Mouse (Mus musculus) neural tube, postnatal 0 days (tissue): ENCODE data around the gene Prdx3. TPM values are rescaled to one million over a fixed set of nuclear protein-coding genes. Genes with fewer than 3 reads are reported as not detected.

Source experiments
- polyA plus RNA-seq: library from polyadenylated mRNA; unstranded; fragments of >200 nt; fragmentation: Nextera tagmentation; extraction: Ambion mirVana; gene quantifications from 2 replicates; pipeline ENCODE4 v1.2.1, GENCODE M21; 2015

Prdx3 gene
- 135 and 148 TPM in 2 replicates for polyA plus RNA-seq

GRCm38 (mm10) chr19:60874064-60874694, at the start of gene Prdx3:
TSS of gene Prdx3 (minus strand) at chr19:60874556.

DNA sequence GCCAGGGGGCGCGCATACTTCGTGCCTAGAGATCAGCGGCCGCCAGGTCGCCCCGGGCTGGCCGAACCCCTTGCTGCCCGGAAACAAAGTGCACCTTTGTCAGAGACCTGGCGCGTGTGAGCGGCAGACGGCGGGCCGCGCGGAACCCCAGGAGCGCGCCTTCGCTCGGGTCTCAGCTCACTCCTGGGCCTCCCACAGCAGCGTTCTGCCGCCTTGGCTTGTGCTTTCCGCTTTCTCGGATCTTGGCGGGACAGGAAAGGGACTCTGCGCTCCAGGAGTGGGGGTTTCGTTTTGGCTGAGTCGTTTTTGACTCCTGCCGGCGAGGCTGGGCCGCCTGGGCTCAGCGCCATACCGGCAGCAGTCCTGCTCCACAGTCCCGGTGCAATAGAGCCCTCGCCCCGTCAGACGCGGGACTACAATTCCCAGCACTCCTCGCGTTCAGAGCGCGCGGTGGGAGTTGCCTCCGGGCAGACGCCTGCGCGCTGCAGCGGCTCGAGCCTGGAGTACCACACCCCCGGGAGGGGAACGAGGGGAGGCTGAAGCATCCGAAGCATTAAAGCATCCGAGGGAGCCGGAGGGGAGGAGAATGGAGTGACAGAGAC, 15.5 kb upstream of the Prdx3 start, which contains the start of gene Grk5:
TSS of gene Grk5 (plus strand) at position 36 of the 602 bp plus-strand sequence.

DNA sequence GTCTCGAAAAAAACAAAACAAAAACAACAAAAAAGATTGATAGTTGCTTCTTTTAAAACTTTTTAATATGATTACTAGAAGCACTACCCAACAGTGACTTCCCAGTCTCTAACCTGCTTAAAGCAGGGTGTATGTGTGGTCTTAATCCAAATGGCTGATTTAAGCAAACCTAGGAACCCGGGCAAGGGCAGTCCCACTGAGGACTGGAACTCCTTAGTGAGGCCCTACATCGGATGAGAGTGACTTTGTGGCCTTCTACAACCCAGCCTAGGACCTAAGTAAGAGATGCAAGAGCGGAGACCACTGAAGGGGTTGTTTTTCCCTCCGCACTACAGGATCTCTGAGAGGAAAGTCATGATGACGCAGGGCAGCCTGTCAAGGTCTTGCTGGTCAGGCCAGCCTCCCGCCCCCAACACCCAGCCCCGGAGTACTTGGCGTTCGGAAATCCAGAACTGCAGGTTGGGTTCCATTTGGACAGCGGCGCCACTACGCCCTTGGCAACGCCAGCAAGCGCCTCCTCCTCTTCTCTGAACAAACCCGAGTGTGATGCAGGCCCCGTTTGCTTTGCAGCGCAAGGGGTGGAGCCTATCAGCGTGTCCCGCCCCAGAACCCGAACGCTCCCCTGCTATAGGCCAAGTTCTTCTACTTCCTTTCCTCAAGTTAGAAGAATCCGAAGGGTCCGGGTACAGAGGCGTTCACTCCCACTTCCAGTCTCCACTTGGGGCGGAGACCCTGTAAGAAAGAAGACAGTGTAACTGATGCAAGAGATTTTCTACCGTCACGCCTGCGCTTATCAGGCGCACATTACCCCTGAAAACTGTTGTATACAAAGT, 13.3 kb downstream of the Prdx3 start, which contains the start of gene Sfxn4:
TSS of gene Sfxn4 (minus strand) at position 612 of the 833 bp plus-strand sequence.

Other genes with a start within 250 kb of the Prdx3 start
- gene Nanos1, start 118.6 kb downstream of the Prdx3 start, polyA plus RNA-seq = 16.6 TPM in 2 replicates
- gene Eif3a, start 83.9 kb downstream of the Prdx3 start, polyA plus RNA-seq = 81.1 and 83.9 TPM in 2 replicates
- gene Fam45a, start 63.0 kb downstream of the Prdx3 start, polyA plus RNA-seq = 38.1 and 38.8 TPM in 2 replicates
- 11.6 TPM in 2 replicates for gene Sfxn4, start 13.1 kb downstream of the Prdx3 start, polyA plus RNA-seq
- gene Grk5, start 15.2 kb upstream of the Prdx3 start, polyA plus RNA-seq = 2.3 and 2.5 TPM in 2 replicates